Mouse (Mus musculus) gastrocnemius, adult 2 months (tissue): ENCODE results near the gene Ak5. TPM values are rescaled to one million over a fixed set of nuclear protein-coding genes. Genes with fewer than 3 reads are reported as not detected.
"Not testable (repeated sequence)": the region's sequence is repeated elsewhere in the genome, so short reads cannot be mapped to it uniquely, and the experiment has no call there.

Source experiments
- DNase-seq: peaks from one replicate; pipeline ENCODE4 v3.0.0; 2022
- H3K27ac ChIP-seq: fragments of 200-600 bp; 2 replicates; pipeline ENCODE4 v1.8.1; 2022; ENCODE audit warnings: mild to moderate bottlenecking
- H3K4me3 ChIP-seq: fragments of 200-600 bp; 2 replicates; pipeline ENCODE4 v1.8.1; 2022; ENCODE audit warnings: mild to moderate bottlenecking, moderate library complexity
- CTCF ChIP-seq: fragments of 200-600 bp; IDR thresholded peaks from 2 replicates; pipeline ENCODE4 v1.8.1; 2022; ENCODE audit warnings: antibody characterized with exemption, mild to moderate bottlenecking, moderate library complexity
- intact Hi-C: fragments of 180-260 bp; cut with DNase I; formaldehyde crosslinking; loops from one replicate; pipeline ENCODE4 v1.15.1; 2025
- long read RNA-seq, 2 experiments: library from polyadenylated mRNA; stranded (forward); transcript quantifications; one replicate each; pipeline ENCODE4 v2.0.0; 2021
- total RNA-seq, 2 experiments: library from RNA; stranded (reverse); gene quantifications; 2 replicates each; pipeline ENCODE4 v1.2.3; 2021

Gene Ak5
- total RNA-seq: under 1 TPM in 1 of 2 experiments, not detected in 1; 0.33 TPM
- long read RNA-seq, experiment 1: 0 reads
- long read RNA-seq, experiment 2, partial matches to known transcripts: 0 of 1 reads
- long read RNA-seq, experiment 2, other reads (novel, unspliced or antisense): 1 of 1 reads

DNA sequence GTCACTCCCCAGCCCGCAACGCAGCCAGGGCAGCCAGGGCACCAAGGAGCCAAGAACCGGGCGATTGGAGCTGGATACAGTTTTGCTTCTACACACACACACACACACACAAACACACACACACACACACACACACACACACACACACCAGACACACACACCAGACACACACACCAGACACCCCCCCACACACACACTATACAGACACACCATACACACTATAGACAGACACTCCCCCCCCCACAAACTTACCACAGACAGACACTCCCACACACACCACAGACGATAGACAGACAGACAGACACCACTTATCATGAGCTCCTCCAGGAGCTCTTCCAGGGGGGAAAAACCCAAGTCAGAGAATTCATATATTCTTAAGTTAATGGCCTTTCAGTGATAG lies at the start of gene Ak5:
TSS of gene Ak5 (minus strand) at position 122 of the 400 bp plus-strand sequence.
- DNase-seq: no peak
- intact Hi-C loops: loop anchor here (10.0 kb wide), 1 partner anchor 683 kb away; no protein-coding TSS in a partner anchor

DNA sequence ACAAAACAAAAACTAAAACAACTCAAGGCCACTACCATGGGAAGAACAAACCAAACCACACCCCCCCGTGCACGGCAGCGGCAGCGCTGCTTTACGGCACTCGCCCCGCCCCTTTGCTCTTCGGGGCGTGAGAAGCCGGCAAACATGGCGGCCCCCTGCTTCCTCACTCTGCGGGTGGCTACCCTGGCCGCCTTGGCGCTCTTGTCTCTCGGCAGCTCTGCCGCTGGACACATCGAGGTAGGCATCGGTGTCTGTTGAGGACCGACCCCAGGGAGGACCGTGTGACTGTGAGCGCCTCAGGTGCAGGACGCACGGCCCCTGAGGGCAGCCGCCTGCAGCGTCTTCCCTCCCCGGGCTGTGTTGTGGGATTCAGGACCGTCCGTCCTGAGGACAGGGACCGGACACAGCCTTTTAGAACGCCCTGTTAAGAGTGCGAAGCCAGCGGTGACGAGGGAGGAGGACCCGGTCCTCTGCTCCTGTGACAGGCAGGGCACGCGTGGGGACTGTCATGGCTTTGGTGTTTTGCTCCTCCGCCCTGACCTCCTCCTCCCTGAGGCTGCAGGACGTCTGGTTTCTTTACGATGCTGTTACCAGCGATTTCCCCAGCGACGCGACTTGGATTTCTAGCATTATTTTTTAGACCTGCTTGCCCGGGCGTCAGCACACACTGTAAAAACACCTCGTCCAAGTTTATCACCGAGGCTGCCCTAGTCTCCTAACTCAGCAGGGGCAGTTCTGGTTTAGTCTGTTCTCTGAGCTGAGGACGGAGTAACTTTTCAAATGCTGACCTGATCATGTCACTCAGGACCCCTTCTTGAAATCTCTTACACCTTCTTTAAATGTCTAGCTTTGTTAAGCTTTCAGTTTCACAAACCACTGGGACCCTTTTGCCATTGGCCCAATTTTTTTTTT lies 46.1 kb upstream of the Ak5 start, which contains the start of gene Pigk:
TSS of gene Pigk (plus strand) at position 110 of the 912 bp plus-strand sequence.
- Histone ChIP-seq H3K4me3 (peak within 1 kb of the TSS; percentile 86), H3K27ac (peak within 1 kb of the TSS; percentile 88)
- TF ChIP-seq CTCF: no peak
- intact Hi-C loops: no loop called here
- peak; percentile 94 for DNase-seq

More for the DNA sequence above, at the start of gene Ak5:
- Histone ChIP-seq H3K27ac (no peak within 1 kb of the TSS), H3K4me3 (peak within 1 kb of the TSS; percentile 63)
- no peak for TF ChIP-seq CTCF

DNA sequence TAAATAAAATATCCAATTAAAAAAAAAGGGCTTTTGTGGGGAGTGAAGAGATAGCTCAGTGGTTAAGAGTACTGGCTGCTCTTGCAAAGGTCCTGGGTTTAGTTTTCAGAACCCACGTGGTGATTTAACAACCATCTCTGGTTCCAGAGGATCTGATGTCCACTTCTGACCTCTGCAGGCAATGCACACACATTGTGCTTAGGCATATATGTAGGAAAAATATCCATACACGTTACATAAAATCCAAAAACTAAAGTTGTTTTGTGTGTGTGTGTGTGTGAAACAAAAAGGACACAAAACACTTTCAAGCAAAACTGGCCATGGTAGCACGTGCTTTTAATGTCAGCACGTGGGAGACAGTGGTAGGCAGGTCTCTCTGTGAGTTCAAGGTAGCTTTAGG lies 44.8 kb upstream of the Ak5 start:
- no peak for DNase-seq
- no peak overlapping the region for H3K4me3 ChIP-seq
- no peak overlapping the region for H3K27ac ChIP-seq
- no peak for TF ChIP-seq CTCF
- intact Hi-C loops: no loop called here

DNA sequence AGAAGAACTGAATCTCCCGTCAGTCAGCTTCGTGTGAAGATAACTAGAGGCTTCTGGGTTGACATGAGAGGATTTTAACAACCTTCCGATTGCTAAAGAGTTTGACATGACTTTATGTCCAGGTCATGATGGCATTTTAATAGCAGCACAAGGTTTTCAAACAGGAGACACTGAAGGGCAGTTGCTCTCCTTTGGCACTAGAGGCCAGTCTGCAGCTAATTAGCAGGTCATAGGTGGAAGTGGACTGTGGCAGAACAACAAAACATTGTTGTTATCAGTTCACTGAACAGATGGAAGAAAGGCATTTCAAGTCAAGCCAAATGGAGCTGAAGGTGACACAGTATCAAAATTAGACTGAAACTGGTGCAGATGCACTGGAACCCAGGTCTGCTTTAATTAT lies 41.8 kb upstream of the Ak5 start:
- Histone ChIP-seq H3K27ac (no peak overlapping the region), H3K4me3 (no peak overlapping the region)
- peak; percentile 51 for TF ChIP-seq CTCF
- intact Hi-C loops: no loop called here
- DNase-seq: no peak

DNA sequence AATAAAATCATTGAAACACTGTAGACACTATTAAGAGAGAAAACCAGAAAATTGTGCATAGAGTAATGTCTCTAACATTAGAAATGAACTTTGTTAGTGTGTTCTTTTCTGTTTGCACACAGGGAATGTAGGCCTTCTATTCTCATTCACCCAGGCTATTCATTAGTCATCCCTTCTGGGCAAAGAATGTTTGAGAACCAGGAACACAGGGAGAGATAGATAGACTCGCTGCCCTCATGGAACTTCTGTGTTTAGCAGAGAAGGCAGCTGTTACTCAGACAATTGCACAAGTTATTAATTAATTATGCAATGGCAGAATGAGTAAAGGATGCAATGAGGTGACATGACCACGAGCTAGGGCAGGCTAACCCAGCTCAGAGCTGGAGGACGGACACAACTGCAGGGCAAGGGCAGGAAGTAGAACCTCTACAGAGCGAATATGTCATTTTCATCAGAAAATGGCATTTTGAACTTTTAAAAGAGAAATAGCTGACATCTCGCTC lies 39.2 kb upstream of the Ak5 start:
- Histone ChIP-seq H3K27ac (no peak overlapping the region), H3K4me3 (no peak overlapping the region)
- DNase-seq: no peak
- intact Hi-C loops: no loop called here
- no peak for TF ChIP-seq CTCF

DNA sequence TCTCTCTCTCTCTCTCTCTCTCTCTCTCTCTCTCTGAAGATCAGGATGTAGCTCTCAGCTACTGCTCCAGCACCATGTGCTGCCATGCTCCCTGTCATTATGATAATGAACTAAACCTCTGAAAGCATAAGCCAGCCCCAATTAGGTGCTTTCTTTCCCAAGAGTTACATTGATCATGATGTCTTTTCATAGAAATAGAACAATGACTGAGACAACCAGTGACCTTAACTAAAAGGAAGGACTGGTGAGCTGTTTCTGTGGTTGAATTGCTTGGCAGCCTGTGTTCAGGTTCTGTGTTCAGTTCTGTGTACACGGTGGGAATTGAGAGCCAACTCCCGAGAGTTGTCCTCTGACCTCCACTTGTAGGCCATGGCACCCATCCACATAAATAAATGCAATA lies 38.7 kb upstream of the Ak5 start:
- Histone ChIP-seq H3K4me3 (no peak overlapping the region), H3K27ac (no peak overlapping the region)
- intact Hi-C loops: no loop called here
- no peak for DNase-seq
- TF ChIP-seq CTCF: no peak

DNA sequence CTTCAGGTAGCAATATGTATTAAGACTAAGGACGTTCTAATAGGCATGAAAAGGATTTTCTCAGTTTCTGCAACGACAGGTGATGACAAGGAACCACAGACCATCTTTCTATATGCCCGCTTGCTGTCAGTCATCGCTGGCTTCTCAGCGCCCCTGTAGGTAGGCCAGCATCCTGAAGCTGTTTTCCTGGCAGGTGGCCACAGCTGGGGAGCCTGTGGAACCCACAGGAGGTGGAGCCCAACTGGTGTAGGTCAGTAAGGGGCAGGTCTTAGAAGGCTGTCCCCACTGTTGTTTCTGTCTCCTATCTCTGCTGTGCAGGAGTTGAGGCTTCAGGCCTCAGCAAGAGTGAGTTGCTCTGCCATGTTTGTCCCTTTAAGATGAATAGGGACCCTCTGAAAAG lies 37.7 kb upstream of the Ak5 start:
- H3K27ac ChIP-seq: no peak overlapping the region
- no peak for TF ChIP-seq CTCF
- intact Hi-C loops: no loop called here
- H3K4me3 ChIP-seq: no peak overlapping the region
- DNase-seq: no peak

DNA sequence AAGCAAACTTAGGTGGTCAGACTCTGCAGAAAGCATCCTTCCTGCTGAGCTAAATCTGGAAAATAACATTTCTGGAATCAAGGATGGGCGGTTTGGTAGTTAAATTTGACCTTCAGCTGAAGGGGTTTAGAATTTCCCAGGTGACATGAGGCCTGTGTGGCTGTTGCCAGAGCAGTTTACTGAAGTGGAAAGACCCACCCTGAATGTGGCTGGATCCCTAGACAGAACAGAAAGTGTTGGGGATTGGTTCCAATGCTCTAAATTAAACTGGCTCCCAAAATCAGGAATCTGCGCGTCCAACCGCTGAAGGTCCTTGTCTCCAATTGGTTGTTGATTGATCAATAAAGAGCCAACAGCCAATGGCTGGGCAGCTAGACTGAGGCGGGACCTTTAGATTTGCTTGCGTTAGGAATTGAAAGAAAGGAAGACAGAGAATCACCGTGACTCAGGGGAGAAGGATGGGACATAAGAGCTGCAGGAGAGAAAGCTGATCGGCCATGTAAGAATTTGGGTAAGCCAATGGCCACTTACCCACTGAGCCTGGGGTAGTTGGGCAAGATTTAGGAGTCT lies 34.2 kb upstream of the Ak5 start:
- no peak for TF ChIP-seq CTCF
- peak overlapping the region; percentile 27; the same call in 1 of the 2 replicates for H3K4me3 ChIP-seq
- intact Hi-C loops: no loop called here
- no peak overlapping the region for H3K27ac ChIP-seq
- no peak for DNase-seq

DNA sequence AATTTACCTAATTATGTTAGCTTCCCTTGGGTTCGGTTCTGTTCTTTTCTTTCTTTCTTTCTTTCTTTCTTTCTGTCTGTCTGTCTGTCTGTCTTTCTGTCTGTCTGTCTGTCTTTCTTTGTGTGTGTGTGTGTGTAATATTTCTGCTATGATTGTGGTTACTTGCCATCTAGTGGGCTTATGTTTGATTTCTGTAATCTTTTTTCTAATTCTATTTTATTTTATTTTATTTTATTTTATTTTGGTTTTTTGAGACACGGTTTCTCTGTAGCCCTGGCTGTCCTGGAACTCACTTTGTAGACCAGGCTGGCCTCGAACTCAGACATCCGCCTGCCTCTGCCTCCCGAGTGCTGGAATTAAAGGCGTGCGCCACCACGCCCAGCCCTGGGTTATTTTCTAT lies 33.4 kb upstream of the Ak5 start:
- intact Hi-C loops: not testable (repeated sequence)

DNA sequence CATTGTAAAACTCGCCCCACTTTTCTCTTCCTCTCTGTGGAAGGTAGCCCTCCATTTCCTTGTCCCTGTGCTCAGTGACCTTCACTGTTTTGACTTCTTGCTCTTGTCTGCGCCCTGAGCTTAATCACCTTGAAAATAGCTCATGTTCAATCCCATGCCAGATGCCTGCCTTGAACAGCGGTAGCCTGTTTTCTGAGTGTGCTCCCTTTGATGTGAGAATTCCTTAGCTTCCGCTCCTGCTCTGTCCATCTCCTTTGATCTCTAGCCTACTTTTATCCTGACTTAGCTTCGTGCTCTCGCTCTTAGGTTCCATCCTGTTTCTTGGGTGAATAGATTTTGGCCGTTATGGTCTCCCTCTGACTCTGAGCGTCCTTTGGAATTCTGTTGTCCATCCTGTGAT lies 31.1 kb upstream of the Ak5 start:
- no peak for TF ChIP-seq CTCF
- Histone ChIP-seq H3K27ac (no peak overlapping the region), H3K4me3 (no peak overlapping the region)
- intact Hi-C loops: no loop called here
- DNase-seq: no peak

More for the DNA sequence above, 33.4 kb upstream of the Ak5 start:
- not testable (repeated sequence) for H3K4me3 ChIP-seq, H3K27ac ChIP-seq, DNase-seq

DNA sequence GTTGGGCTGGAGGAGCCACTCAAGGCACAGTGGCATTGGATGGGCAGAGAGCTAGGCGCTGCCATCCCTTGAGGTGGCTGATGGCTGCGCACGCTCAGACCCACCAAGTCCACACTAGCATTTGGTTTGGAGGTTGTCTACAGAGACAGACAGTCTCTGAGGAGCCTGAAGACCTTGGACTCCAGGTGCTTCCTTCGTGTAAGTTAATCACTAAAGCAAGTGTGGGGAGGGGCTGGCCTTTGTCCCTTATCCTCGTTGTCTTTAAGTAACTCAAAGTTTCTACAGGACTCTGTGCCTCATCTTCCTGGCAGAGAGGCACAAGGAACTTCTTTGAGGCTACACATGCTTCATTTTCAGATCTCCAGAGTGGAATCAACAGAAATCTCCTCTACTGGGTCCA lies 29.9 kb upstream of the Ak5 start:
- intact Hi-C loops: no loop called here
- DNase-seq: no peak
- no peak for TF ChIP-seq CTCF
- no peak overlapping the region for H3K27ac ChIP-seq
- no peak overlapping the region for H3K4me3 ChIP-seq

DNA sequence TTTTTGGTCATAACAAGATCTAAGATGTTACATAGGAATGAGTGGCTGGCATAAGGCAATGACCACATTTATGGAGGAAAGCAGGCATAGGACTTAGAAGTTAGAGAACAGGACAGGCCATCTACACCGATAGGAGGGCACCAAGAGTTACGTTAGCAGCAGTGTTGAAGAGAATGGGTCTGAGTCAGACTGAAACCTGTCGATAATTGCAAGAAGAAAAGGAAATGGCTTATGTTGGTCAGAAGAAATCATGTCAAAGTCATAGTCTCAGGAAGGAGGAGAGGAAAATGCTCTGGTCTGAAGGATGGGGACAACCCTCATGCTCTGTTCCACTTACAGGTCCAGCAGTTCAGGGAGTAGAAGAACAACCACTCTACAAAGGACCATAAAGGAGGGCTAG lies 26.8 kb upstream of the Ak5 start:
- no peak for TF ChIP-seq CTCF
- H3K27ac ChIP-seq: no peak overlapping the region
- intact Hi-C loops: no loop called here
- no peak overlapping the region for H3K4me3 ChIP-seq
- no peak for DNase-seq

DNA sequence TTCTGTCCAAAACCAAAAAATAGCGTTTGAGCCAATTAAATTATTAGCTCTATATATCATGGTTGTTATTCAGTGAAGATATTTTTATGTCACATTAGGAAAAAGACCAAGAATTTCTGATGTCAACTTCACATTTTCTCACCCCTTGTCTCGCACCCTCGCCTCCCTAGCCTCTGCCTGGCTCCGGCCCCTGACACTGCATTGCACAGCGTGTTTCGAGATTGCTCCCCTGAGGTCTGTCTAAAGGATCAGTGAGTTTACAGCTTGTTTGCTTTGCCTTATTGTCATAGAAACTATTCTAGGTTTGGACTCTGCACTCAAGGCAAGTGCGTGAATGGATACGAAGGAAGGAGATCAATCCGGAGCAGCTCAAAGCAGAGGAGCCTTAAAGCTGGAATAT lies 20.9 kb upstream of the Ak5 start:
- no peak for TF ChIP-seq CTCF
- peak; percentile 36 for DNase-seq
- no peak overlapping the region for H3K27ac ChIP-seq
- intact Hi-C loops: no loop called here
- no peak overlapping the region for H3K4me3 ChIP-seq
